Mouse (Mus musculus) heart, postnatal 0 days (tissue): ENCODE measurements around the gene Pcna.

Source experiments
- CTCF ChIP-seq: IDR thresholded peaks from 2 replicates; pipeline ENCODE4 v1.5.1; 2016; ENCODE audit warnings: antibody characterized with exemption, control low read depth, low read depth
- EP300 ChIP-seq: IDR thresholded peaks from 2 replicates; pipeline ENCODE4 v1.6.1; 2016; ENCODE audit warnings: antibody characterized with exemption, low read depth

DNA sequence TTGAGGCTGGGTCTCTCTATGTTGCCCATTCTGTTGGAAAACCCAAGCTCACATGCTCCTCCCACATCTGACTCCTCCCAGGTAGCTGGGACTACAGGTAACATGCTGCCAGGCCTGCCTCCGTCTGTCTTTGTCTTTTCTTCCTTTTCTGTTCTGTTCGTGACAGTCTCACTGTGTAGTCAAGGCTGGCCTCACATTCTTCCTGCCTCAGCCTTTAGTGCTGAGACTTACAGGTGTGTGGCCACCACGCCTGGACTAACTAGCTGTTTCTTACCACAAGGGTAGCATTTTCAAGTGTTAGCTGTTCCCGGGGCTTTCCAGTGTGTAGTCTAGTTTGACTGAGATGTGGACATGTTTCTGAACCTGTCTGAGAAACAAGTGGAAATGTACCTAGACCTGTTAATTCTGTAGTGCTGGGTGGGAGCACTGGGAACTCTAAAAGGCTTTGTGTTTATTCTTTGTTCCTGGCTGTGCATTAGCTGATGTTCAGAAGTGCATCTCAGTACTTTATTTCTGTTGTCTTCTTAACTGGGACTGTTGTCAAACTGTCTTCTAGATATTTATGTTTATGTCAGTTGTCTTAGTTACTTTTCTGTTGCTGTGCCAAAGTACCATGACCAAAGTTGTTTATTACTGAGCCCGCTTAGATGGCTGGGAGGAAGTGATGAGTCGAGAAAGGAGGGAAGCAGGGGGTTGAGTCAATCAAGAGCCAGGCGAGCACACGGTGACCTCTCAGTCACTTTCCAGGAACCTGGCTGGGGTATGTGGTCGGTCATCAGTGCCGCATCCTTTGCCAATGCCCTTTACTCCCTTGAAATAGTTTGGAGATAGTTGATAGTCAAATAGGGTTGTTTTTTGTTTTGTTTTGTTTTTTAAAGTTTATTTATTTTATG, 28.7 kb upstream of the Pcna start:
- no peak for TF ChIP-seq CTCF
- TF ChIP-seq EP300: no peak
